Mouse (Mus musculus) spleen, adult 10 weeks (tissue): ENCODE results near the gene Ethe1. TPM values are rescaled to one million over a fixed set of nuclear protein-coding genes. Genes with fewer than 3 reads are reported as not detected.

Source experiments
- polyA plus RNA-seq: library from polyadenylated mRNA; stranded (reverse); fragments of 350-450 nt; fragmentation: Illumina TruSeq; extraction: RNeasy Lipid Tissue Mini Kit (QIAGEN cat#74804); gene quantifications from one replicate; pipeline ENCODE4 v1.2.3, GENCODE M21; 2015; ENCODE audit warnings: low replicate concordance; ENCODE audit not compliant: insufficient read depth

Gene Ethe1
- polyA plus RNA-seq: 8.1 TPM

DNA sequence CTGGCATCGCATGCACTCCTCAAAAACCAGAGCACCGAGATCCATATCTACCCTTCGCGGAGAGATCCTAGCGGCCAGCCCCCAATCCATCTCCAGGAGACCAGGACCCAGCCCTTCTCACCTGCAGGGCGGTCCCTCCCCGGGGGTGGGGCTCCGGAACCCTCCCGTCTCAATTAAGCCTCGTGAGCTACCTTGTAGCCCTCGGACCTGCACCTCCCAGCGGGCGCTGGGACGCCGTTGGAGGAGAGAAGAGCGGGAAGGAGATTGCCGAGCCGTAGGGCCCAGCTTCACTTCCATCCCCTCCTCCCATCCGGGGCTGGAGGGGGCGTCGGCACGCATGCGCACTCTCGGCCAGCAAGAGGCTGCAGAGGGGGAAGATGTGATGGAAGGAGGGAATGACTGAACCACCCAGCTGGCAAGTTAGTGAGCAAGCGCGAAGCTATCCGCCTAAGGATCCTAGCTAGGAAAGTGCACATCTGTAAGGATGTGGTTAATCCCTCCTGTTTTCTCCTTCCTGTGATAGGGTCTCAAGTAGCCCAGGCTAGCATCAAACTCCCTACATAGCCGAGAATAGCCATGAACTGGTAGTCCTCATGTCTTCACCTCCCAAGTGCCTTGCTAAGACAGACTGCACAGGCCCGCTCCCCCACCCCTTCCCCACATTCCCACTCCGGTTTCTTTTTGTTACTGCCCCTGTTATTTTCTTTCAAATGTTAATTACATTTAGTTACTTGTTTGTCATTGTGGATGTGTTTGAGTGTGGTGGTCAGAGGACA is at the start of gene Ethe1, which contains the start of gene Zfp575:
Ethe1 (plus strand) TSS at position 214 of the 776 bp plus-strand sequence.
Zfp575 (minus strand) TSS at position 312 of the 776 bp plus-strand sequence.

DNA sequence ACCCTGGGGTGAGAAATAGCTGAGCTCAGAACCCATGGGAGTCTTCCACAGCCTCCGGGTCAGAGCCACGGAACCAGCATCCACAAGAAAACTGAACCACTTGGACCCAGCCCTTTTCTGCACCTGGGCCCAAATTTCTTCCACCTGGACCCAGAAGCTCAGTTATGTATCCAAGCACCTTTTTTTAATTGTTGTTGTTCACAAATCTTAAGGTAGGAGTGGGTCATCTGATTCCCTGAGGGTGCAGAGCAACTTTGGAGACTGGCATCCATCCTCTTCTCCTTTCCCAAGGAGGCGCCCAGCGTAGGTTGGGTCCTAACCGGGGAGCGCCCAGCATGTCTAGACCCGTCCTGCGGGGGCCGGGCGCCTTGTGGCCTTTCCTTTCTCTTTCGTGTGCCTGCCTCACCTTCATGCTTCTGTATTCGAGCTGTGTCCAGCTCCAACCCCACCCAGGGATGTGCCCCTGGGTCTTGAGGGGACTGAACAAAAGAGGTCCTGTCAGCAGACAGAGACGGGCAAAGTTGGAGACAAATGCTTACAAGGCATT is 41.2 kb upstream of the Ethe1 start, which contains the start of the genes Pinlyp and Xrcc1:
Pinlyp (minus strand) TSS at position 51 of the 547 bp plus-strand sequence.
Xrcc1 (plus strand) TSS at position 222 of the 547 bp plus-strand sequence.

DNA sequence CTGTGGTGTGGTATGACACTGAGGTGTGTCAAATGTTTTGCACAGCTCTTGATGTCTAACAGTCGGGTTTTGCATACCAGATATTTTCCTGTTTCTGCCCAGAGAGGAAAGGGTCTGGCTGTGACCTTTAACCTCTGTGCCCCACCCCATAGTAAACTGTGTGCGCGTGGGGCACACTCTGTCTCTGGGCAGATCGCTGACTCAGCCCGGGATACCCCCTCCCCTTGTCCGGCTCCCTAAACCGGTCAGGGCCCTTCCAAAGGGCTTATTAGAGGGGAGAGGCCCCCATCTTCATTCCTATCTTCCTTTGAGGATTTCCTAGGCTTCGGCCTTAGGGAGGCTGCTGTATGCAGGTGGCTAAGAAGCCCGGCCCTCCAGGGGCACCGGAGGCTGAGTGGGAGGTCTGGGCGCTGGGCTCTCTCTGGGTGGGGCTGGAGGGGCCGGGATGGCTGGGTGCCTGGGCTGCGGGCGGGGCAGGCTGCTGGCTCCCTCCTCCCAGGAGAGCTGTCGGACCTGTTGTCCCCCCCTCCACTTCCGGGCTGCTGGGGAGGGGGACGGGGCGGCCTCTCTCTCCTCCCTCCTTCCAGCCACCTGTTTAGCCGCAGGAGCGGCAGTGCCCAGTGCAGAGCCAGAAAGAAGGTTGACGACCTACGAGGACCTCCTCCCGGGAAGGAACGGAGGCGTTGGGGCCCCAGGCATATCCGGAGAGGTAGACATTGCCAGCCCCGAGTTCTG is 23.0 kb downstream of the Ethe1 start, which contains the start of gene Phldb3:
Phldb3 (plus strand) TSS at position 620 of the 735 bp plus-strand sequence.

DNA sequence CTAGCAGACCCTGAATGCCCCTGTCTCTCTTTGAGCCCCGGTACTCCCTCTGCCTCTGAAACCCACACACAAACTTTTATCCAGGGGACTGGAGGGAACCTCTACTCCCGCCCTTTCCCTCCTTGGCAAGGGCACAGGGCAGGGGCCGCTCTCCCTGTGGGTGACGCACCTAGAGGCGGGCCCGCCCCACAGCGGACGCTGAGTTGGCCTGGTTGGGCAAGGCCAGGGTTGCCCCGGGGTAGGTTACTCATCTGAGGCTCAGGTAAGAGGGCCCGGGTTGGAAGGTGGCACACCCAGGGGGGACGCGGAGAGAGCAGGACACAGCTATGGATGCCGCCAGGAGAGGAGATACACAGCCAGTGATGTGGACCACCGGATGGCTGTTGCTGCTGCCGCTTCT is 48.9 kb downstream of the Ethe1 start, which contains the start of gene Lypd3:
Lypd3 (plus strand) TSS at position 287 of the 400 bp plus-strand sequence.

Other genes with a start within 250 kb of the Ethe1 start
- gene Lypd5, start 238.3 kb upstream of the Ethe1 start, polyA plus RNA-seq: not detected
- 13.3 TPM for gene Kcnn4, start 217.3 kb upstream of the Ethe1 start, polyA plus RNA-seq
- gene Smg9, start 187.9 kb upstream of the Ethe1 start, polyA plus RNA-seq: 16.9 TPM
- gene Irgc1, start 135.2 kb upstream of the Ethe1 start, polyA plus RNA-seq: 0.62 TPM
- 27.2 TPM for gene Plaur, start 125.1 kb upstream of the Ethe1 start, polyA plus RNA-seq
- 5.0 TPM for gene Cadm4, start 105.5 kb upstream of the Ethe1 start, polyA plus RNA-seq
- gene Zfp428, start 80.5 kb upstream of the Ethe1 start, polyA plus RNA-seq: 0.29 TPM
- gene AC161166.1, start 75.1 kb upstream of the Ethe1 start, polyA plus RNA-seq: not detected
- 11.9 TPM for gene Irgq, start 56.9 kb upstream of the Ethe1 start, polyA plus RNA-seq
- not detected for gene Pinlyp, start 41.4 kb upstream of the Ethe1 start, polyA plus RNA-seq
- 31.9 TPM for gene Xrcc1, start 41.3 kb upstream of the Ethe1 start, polyA plus RNA-seq
- gene Zfp575, start 98 bp downstream of the Ethe1 start, polyA plus RNA-seq: not detected
- gene Phldb3, start 23.2 kb downstream of the Ethe1 start, polyA plus RNA-seq: 1.6 TPM
- not detected for gene Lypd3, start 49.0 kb downstream of the Ethe1 start, polyA plus RNA-seq
- not detected for gene Tex101, start 89.1 kb downstream of the Ethe1 start, polyA plus RNA-seq
- gene BC049730, start 121.7 kb downstream of the Ethe1 start, polyA plus RNA-seq: not detected
- gene Gm4763, start 139.4 kb downstream of the Ethe1 start, polyA plus RNA-seq: not detected
- gene Cd177, start 172.8 kb downstream of the Ethe1 start, polyA plus RNA-seq: 1.8 TPM
- 1.7 TPM for gene Ceacam10, start 189.7 kb downstream of the Ethe1 start, polyA plus RNA-seq